8 mouse cellular contexts compared by ENCODE assay signal in the genomic region with DNA sequence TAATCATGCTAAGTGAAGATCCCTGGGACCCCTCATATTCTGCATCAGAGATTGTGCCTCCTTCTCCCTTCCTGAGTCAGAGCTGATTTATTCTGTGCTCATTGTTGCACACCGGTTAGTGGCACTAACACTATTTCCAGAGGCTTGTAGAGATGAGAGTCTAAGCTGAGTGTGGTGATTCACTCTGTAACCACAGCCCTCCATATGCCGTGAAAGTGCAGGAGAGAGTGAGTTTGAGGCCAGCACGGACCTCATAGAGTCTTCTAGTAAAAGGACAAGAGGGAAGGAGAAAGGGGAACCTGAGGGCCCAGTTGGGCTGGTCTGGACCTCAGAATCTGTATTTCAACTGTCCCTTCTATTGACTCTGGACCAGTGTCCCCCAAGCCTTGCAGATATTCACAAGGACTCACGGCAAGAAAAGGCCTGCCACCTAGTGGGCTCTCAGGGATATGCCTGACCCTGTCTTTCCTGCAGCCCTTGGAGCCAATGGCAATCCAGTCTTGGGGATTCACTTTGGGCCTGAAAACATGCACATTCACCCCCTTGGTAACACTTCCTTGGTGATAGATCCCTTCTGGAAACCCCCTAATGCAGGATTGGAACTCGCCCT.
DNase-seq lines count a peak whose midpoint lies in the region; ATAC-seq and TF ChIP-seq lines count a peak whose summit lies in the region.

No protein-coding gene starts in this region.

- H3K4me2 ChIP-seq in kidney, embryonic 15.5 days = no peak overlapping the region

- 28% methylated on average over 5 of the region's 5 CpGs for WGBS in kidney, embryonic 15.5 days
- 29% methylated on average over 5 of the region's 5 CpGs for WGBS in lung, adult 2 months

- H3K9ac ChIP-seq in kidney, embryonic 15.5 days = no peak overlapping the region

- no peaks in the 10 kb centered on the region for H3K9me3 ChIP-seq in kidney, embryonic 15.5 days (replicated peaks)

- H3K27ac ChIP-seq in kidney, embryonic 15.5 days = no peak overlapping the region

- no peak overlapping the region for H3K4me3 ChIP-seq in kidney, embryonic 15.5 days (replicated peaks)
- H3K4me3 ChIP-seq in lung, adult 2 months (replicated peaks; ENCODE audit: extremely low read depth, low read depth, low read length) = no peak overlapping the region

- H3K4me1 ChIP-seq in kidney, embryonic 15.5 days = no peaks in the 10 kb centered on the region
- H3K4me1 ChIP-seq in lung, adult 2 months (ENCODE audit: control insufficient read depth, insufficient read depth, low read length) = no peaks in the 10 kb centered on the region

- TF ChIP-seq CTCF in lung, adult 2 months (IDR thresholded peaks at IDR 0.05; ENCODE audit: insufficient read depth, low read length) = peak; percentile 75

- no peaks in the 10 kb centered on the region for H3K27me3 ChIP-seq in kidney, embryonic 15.5 days

- no peak for TF ChIP-seq POLR2A in lung, adult 2 months (IDR thresholded peaks at IDR 0.05; ENCODE audit: borderline replicate concordance, extremely low read depth, low read depth, low read length)

- no peaks in the 10 kb centered on the region for H3K36me3 ChIP-seq in kidney, embryonic 15.5 days

- DNase-seq in adrenal gland, adult 18-20 months (ENCODE audit: low spot score in 2 of 2) = peak; percentile 23 to 42
- peak; percentile 71 for DNase-seq in embryo, embryonic 10 days (ENCODE audit: low spot score)
- peak; percentile 6 to 35 for DNase-seq in heart, adult 9 months (ENCODE audit: low spot score in 2 of 2)
- DNase-seq in lung, adult 2 months = peak; percentile 28
- peak; percentile 13 for DNase-seq in ovary, adult 18-20 months (ENCODE audit: low spot score)

- peak; percentile 95 for ATAC-seq in CD4-positive, CD25-positive, alpha-beta regulatory T cell, adult 4 months
- 0 out of 2 replicates have a peak, but pooled peaks have one; percentile 73 for ATAC-seq in kidney, embryonic 15.5 days (replicated peaks; ENCODE audit: low FRiP score)
- ATAC-seq in erythroblast, adult 5-6 weeks (replicated peaks; ENCODE audit: low FRiP score, poor library complexity, severe bottlenecking) = no peak

Comparison
In these comparisons a context has a peak if more than half of its experiments do, and no peak if none do; other contexts are left out.
1. DNase-seq: peak in every context shown above with its lines; median percentile 71 in embryo, embryonic 10 days; 32 in adrenal gland, adult 18-20 months; 28 in lung, adult 2 months; 20 in heart, adult 9 months; 13 in ovary, adult 18-20 months.